Mouse (Mus musculus) cerebellum, postnatal 4 days (tissue): ENCODE measurements around the gene Rpl28.

ENCODE experiments used
- DNase-seq, 2 experiments: peaks; one replicate each; pipeline ENCODE4 v3.0.0; 2022; ENCODE audit warnings: low spot score in 2 of 2, mixed read lengths in 1 of 2

The Rpl28 gene

DNA sequence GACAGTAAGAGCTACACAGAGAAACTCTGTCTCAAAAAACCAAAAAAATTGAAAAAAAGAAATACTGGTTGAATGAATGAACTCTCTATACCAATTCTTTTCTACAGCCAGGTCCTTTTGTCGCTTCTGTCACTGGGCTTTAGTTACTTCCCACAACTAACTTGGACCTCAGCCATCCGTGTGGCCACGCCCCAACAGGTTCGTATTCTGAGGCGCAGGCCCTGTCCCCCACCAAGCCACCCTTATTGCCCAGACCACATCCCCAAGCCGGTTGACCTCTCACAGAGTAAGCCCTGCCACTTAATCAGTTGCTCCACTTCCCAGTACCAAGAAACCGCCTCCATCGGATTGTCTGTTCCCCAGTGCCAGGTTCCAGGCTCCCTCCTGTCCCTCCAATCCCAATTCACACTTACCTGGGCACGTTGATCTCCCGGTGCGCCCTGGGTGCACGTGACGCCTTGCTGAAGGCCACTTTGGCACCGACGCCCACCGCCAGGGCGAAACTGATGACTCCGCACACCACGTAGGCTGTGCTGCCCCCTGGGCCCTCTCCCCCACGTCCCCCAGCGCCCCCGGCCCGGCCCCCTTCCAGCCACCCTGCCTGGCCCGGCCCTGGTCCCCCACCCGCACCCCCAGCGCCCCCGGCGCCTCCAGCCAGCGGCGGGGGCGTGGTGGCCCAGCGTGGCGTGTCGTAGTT, 43.1 kb downstream of the Rpl28 start:
- no peak for DNase-seq

DNA sequence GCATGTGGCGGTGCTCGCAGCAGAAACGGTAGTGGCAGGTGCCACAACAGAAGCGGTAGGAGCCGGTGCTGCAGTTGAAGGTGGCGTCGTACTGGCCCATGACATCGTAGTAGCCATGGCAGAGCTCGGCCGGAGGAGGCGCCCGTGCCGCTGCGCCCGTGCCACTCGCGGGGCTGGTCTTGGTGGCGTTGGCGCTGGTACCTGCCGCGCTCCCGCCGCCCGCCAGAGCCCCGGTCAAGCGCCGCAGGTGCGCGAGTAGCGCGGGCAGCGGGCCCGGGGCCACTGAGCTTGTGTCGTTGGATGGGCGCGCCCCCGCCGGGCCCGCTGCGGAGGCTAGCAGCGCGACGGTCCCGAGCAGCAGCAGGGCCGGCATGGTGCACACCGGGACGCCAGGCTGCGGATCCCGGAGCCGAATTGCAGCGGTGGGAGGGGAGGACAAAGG, 43.7 kb downstream of the Rpl28 start:
- peak in 1 of 2 experiments; percentile 72 for DNase-seq

DNA sequence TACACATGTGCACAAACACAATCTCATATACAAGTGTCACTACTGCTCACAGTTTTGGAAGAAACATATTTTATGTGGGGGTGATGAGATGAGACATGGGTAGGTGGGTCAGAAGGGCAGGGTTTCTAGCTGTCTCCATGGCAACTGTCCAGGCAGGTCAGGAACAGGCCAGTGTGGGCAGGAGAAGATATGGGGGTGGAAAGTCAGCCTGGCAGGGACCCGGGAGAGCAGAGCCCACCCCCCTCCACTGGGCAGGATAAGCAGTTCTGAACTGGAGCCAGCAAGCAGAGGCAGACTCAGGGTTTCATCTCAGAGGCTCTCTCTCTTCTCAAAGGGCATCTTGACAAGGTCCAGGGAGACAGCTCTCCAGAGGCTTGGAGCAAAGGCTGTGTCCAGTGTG, 45.0 kb downstream of the Rpl28 start:
- DNase-seq, result no peak

DNA sequence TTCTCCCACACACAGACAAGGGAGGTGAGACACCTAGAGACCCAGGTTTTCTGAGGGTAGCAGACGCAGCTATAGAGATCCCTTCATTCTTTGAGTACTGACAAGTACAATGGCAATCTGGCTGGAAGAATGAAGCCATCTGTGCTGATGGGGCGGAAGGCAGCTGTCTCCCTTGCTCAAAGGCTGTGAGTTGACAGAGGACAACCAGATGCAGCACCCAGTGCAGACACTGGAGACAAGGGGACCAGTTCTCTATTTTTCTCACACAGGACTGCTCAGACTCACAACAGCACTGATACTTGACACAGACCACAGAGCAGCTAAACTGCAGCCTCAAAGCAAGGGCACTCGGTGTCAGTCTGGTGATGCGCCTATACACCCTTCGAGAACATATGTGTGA, 49.4 kb downstream of the Rpl28 start:
- DNase-seq, result no peak

DNA sequence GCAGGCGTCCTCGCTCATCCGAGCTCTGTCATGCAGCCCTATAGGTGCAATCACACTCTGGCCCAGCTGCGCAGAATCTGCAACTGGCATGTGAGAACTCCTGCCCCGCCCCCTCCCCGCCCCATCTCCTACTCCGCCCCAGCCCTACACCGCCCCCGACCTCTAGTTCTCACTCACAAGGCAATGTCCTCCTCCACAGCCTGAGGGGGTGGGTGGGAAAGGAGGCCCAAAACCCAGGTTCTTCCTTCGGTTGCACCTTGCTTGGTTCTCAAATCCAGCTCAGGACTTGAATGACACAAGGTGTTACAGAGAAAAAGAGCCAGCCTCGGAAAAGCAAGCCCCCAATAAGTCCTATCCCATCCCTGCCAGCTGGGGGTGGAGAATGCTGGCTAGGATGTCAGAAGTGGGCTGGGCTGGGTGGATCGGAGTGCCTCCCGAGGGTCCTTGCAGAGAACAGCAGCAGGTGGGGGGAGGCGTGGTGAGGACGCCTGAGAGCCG, 50.0 kb downstream of the Rpl28 start:
- DNase-seq, result no peak

DNA sequence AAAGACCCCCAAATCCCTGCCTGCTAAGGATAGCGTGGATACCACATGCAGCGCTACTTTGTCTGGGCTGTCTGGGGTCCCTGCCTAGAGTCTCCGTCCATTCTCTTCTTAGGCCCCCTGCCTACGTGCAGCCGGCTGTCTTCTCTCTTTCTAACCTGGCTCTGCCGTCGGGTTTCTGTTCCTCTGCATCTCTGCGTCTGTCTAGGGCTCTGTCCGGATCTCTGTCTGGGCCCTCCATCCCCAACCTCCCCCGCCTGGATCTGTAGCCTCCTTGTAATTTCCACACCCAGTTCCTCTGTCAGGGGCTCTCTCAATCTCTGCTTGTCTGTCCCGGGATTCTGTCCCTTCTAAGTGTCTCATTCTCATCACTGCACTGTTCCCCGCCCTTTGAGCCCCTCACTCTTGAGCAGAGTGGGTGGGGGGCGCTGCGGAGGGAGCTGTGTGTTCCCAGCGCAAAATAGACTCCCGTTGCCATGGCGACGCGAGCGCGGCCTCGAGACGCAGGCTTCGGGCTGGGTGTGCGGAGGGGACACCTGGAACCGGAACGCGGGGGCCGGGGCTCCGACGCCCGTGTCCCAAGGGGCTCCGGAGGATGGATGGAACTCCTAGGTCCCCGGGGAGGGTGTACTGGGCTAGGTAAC, 51.0 kb downstream of the Rpl28 start:
- peak in 1 of 2 experiments; percentile 57 for DNase-seq

DNA sequence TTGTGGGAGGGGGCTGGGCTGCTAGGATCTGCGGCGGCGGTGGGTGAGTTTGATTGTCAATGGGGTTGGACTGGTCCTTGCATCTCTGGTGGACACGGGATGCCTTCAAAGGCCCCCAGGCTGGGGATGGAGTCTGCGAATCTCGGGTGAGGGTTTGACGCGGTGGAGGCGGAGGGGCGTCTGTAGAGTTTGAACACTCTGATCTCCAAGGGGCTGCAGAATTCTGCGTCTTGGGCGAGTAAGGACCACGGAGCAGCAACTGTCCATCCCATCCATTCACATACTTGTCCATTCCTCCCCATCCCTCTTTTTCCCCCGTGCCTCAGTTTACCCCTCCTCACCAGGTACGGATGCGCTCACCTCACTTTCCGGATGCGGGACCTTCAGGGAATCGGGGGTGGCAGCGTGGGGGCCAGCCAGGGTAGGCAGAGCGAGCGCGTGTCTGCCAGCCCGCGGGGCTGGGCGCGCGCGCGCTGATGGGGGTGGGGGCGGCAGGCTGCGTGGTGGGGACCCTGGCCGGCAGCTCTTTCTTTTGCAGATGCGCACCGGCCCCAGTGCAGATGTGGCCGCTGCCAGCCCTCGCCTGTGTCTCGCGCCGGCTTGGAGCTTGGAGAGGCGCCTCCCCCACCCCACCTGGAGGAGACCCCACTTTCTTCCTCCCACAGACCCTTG, 51.7 kb downstream of the Rpl28 start, which contains the start of gene Shisa7:
TSS of gene Shisa7 (minus strand) at position 452 of the 672 bp plus-strand sequence.
- DNase-seq, result no peak
